Mouse (Mus musculus): Measurements from ENCODE around the gene Tmem117.

DNA sequence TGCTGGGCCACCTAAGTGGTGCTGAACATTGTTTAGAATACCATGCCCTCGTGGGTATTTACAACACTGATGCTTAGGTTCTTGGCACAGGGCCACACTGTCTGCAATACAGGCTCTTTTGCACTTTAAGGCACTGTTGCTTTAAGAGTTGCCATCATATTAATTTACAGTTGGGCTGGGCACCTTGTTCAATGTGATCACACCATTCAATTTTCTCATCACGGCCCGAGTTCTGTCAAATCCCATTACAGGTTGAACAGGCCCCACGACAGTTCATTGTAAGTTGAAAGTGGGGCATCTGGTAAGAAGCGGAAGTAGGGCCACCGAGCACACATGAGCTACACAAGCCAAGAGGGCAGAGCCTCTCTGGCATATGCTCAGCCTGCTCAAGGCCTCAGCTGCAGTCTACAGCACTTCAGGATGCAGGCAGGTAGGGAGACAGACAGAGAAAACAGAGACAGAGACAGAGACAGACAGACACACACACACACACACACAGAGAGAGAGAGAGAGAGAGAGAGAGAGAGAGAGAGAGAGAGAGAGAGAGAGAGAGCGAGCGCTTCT, 478.3 kb downstream of the Tmem117 start:
- TF ChIP-seq CTCF (IDR thresholded peaks at IDR 0.05; ENCODE audit: control insufficient read depth, insufficient read depth, insufficient replicate concordance, low read depth, low read length) (no peak), POLR2A (IDR thresholded peaks at IDR 0.05; ENCODE audit: control insufficient read depth, low read depth, low read length) (no peak)

All from testis, adult 2 months (tissue).